Mouse (Mus musculus) hindlimb bud, embryonic 11.5 days (tissue): ENCODE measurements at regions not wholly inside any gene's neighbourhood (a gene's known extent, or its start where the extent isn't known, plus 50 kb on each side); places are given as distances from the start of the nearest gene placed in this dataset.
"Not testable (repeated sequence)": the region's sequence is repeated elsewhere in the genome, so short reads cannot be mapped to it uniquely, and the experiment has no call there.

Experiments used
- DNase-seq: peaks from one replicate; pipeline ENCODE4 v3.0.0-alpha.2; 2012; ENCODE audit warnings: low read depth, low spot score; ENCODE audit errors: extremely low spot score

- DNase-seq = no peak
Measured at GRCm38 (mm10) chr4:124396566-124397283, 213.9 kb downstream of the 3100002H09Rik start.

- no peak for DNase-seq
Measured at GRCm38 (mm10) chr4:124395966-124396395, 214.6 kb downstream of the 3100002H09Rik start.

GRCm38 (mm10) chr4:124395069-124395965 is 215.3 kb downstream of the 3100002H09Rik start:
- DNase-seq = no peak

- no peak for DNase-seq
Measured at GRCm38 (mm10) chr4:124393595-124393994, 217.0 kb downstream of the 3100002H09Rik start.

- DNase-seq = no peak
Measured at GRCm38 (mm10) chr4:124389067-124389466, 221.5 kb downstream of the 3100002H09Rik start.

- DNase-seq = no peak
Measured at GRCm38 (mm10) chr4:124385106-124386055, 225.2 kb downstream of the 3100002H09Rik start.

GRCm38 (mm10) chr4:124376504-124376903 is 234.1 kb downstream of the 3100002H09Rik start:
- no peak for DNase-seq

GRCm38 (mm10) chr4:124375581-124375980 is 235.0 kb downstream of the 3100002H09Rik start:
- no peak for DNase-seq

- no peak for DNase-seq
Measured at GRCm38 (mm10) chr4:124368831-124369230, 241.8 kb downstream of the 3100002H09Rik start.

- DNase-seq = no peak
Measured at GRCm38 (mm10) chr4:124368085-124368484, 242.5 kb downstream of the 3100002H09Rik start.

GRCm38 (mm10) chr4:124360578-124360908 is 250.1 kb downstream of the 3100002H09Rik start:
- no peak for DNase-seq

- no peak for DNase-seq
Measured at GRCm38 (mm10) chr4:124359707-124360577, 250.7 kb downstream of the 3100002H09Rik start.

- DNase-seq = not testable (repeated sequence)
Measured at GRCm38 (mm10) chr4:124358456-124358855, 252.1 kb downstream of the 3100002H09Rik start.

GRCm38 (mm10) chr4:124350361-124350760 is 260.2 kb downstream of the 3100002H09Rik start:
- DNase-seq = no peak

- DNase-seq = no peak
Measured at GRCm38 (mm10) chr4:124349610-124350295, 260.9 kb downstream of the 3100002H09Rik start.

- no peak for DNase-seq
Measured at GRCm38 (mm10) chr4:124349055-124349454, 261.5 kb downstream of the 3100002H09Rik start.

- no peak for DNase-seq
Measured at GRCm38 (mm10) chr4:124340073-124340472, 270.5 kb downstream of the 3100002H09Rik start.

GRCm38 (mm10) chr4:124335726-124336125 is 274.9 kb downstream of the 3100002H09Rik start:
- no peak for DNase-seq

GRCm38 (mm10) chr4:124332974-124333373 is 277.6 kb downstream of the 3100002H09Rik start:
- DNase-seq = no peak
